Mouse (Mus musculus) megakaryocyte, embryonic 14.5 days (primary cell): Measurements from ENCODE around the gene Bbox1.

Experiments used
- FLI1 ChIP-seq: IDR thresholded peaks from 2 replicates; pipeline ENCODE4 v1.6.1; 2012; ENCODE audit warnings: low read length, inconsistent platforms, mixed read lengths
- GATA1 ChIP-seq: IDR thresholded peaks from 3 replicates; pipeline ENCODE4 v1.6.1; 2012; ENCODE audit warnings: mixed read lengths, low read length, inconsistent platforms, borderline replicate concordance

DNA sequence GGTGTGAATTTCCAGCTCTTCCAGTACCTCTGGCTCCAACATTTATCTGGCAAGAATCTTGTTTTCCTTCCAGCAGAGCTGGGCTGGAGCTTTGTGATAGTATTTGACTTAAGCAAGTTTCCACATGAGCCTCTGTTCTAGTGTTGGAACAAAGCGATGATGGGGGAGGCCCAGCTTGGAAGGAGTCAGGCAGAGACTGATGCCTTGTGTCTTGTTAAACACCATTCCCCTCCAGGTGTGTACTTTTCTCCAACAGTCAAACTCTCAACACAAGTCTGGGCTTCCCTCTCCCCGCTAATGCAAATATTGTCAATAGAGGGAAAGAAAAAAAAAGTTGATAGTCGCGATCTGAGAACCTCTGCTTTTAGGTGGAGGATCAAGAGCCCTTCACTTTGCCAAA lies 100.1 kb downstream of the Bbox1 start:
- TF ChIP-seq GATA1: no peak
- TF ChIP-seq FLI1: no peak
